Comparison of ENCODE assay signal across 23 mouse cellular contexts in the genomic region with DNA sequence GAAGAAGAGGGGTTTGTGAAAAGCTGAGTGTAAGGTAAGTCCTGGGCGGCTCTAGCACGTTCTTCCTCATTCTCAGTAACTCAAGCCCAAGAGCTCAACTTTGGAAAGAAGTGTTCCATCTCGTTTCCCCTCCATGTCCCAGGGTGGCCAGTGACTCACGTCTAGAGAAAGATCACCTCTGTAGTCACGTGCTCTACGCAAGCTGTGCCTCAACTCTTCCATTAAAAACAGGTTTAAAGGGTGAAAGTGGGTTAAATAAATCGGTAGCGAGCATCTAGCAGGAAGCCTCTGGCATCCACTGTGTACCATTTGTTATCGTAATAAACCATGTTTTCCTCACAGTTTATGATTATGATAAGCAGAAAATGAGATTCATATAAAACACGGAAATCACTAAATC. TPM values are rescaled to one million over a fixed set of nuclear protein-coding genes. Genes with fewer than 3 reads are reported as not detected.
"Had no signal": no experiment of that assay in that cellular context is flagged by ENCODE, and none has a peak within 500 bp of the region (broad histone marks: within the 10 kb centered on the region; RNA-seq: fewer than 3 reads in every experiment).

No protein-coding gene starts in this region.

- H3K27me3 ChIP-seq: neural tube, embryonic 13.5 days; neural tube, embryonic 15.5 days; stomach, embryonic 15.5 days had no signal

- H3K4me2 ChIP-seq: neural tube, embryonic 13.5 days; neural tube, embryonic 15.5 days; stomach, embryonic 15.5 days had no signal

- H3K9ac ChIP-seq: neural tube, embryonic 13.5 days; neural tube, embryonic 15.5 days; stomach, embryonic 15.5 days had no signal

- H3K36me3 ChIP-seq: neural tube, embryonic 13.5 days; neural tube, embryonic 15.5 days; stomach, embryonic 15.5 days had no signal

- DNase-seq: retina, postnatal 1 day; right cerebral cortex, adult 18-20 months; right cerebral cortex, postnatal 14 days; right cerebral cortex, postnatal 25 days; right cerebral cortex, postnatal 4 days; spleen, adult 18-20 months; thymus, adult 18-20 months; thymus, adult 2 months; thymus, postnatal 14 days; thymus, postnatal 25 days; thymus, postnatal 36 days; thymus, postnatal 4 days had no signal

- H3K4me1 ChIP-seq: neural tube, embryonic 13.5 days; neural tube, embryonic 15.5 days had no signal

- H3K27ac ChIP-seq: neural tube, embryonic 13.5 days; neural tube, embryonic 15.5 days; stomach, embryonic 15.5 days; stomach, postnatal 0 days had no signal

- H3K4me3 ChIP-seq: neural tube, embryonic 13.5 days; neural tube, embryonic 15.5 days; stomach, embryonic 15.5 days had no signal

- H3K9me3 ChIP-seq: neural tube, embryonic 13.5 days; neural tube, embryonic 15.5 days; stomach, embryonic 15.5 days had no signal

RNA-seq across cellular contexts. Expression of a gene that starts 16.6 kb away (rescaled TPM):
- total RNA-seq: neutrophil, adult 5-6 weeks had no signal
- polyA plus RNA-seq: neural tube, embryonic 13.5 days; neural tube, embryonic 14.5 days; neural tube, embryonic 15.5 days; small intestine, adult 2 months; spleen, adult 2 months; stomach, embryonic 14.5 days; stomach, embryonic 15.5 days; stomach, embryonic 16.5 days; stomach, postnatal 0 days; thymus, adult 2 months; urinary bladder, adult 2 months had no signal
